Mouse (Mus musculus) MEL (cell line): ENCODE data around the gene Vps13d.

Experiments used
- CTCF ChIP-seq, 3 experiments: IDR thresholded peaks in 2 of 3; conservative IDR thresholded peaks in 1 of 3; 2 replicates each; pipeline ENCODE4 v1.5.1; 2011 to 2012; ENCODE audit warnings: low read length in 3 of 3, low read depth in 2 of 3, mild to moderate bottlenecking in 2 of 3, improper control_type of control experiment in 1 of 3, inconsistent platforms in 1 of 3, mixed read lengths in 1 of 3, moderate library complexity in 1 of 3; ENCODE audit not compliant: control insufficient read depth in 1 of 3, insufficient read depth in 1 of 3, poor library complexity in 1 of 3, severe bottlenecking in 1 of 3
- EP300 ChIP-seq, 2 experiments: IDR thresholded peaks; 2 replicates each; pipeline ENCODE4 v1.6.1; 2011; ENCODE audit warnings: improper control_type of control experiment in 2 of 2, low read length in 2 of 2, low read depth in 1 of 2, mild to moderate bottlenecking in 1 of 2
- ETS1 ChIP-seq: IDR thresholded peaks from 2 replicates; pipeline ENCODE4 v1.6.1; 2012; ENCODE audit warnings: low read depth, mild to moderate bottlenecking, inconsistent platforms, low read length, improper control_type of control experiment, moderate library complexity
- GATA1 ChIP-seq: IDR thresholded peaks from 2 replicates; pipeline ENCODE4 v1.6.1; 2011; ENCODE audit warnings: low read depth, low read length, improper control_type of control experiment
- KAT2A ChIP-seq: conservative IDR thresholded peaks from 2 replicates; pipeline ENCODE4 v1.6.1; 2012; ENCODE audit warnings: low read depth, low read length, improper control_type of control experiment, inconsistent platforms
- MAX ChIP-seq: IDR thresholded peaks from 2 replicates; pipeline ENCODE4 v1.6.1; 2011; ENCODE audit warnings: low read length, improper control_type of control experiment
- NELFE ChIP-seq: IDR thresholded peaks from 2 replicates; pipeline ENCODE4 v1.6.1; 2011; ENCODE audit warnings: low read depth, low read length, improper control_type of control experiment
- POLR2A ChIP-seq, 2 experiments: IDR thresholded peaks; 2 replicates each; pipeline ENCODE4 v1.6.1; 2011 to 2012; ENCODE audit warnings: low read length in 2 of 2, mild to moderate bottlenecking in 2 of 2, control low read depth in 1 of 2, improper control_type of control experiment in 1 of 2, low read depth in 1 of 2, moderate library complexity in 1 of 2; ENCODE audit not compliant: control insufficient read depth in 1 of 2, insufficient read depth in 1 of 2, poor library complexity in 1 of 2
- ZMIZ1 ChIP-seq: IDR thresholded peaks from 2 replicates; pipeline ENCODE4 v1.6.1; 2012; ENCODE audit warnings: low read depth, mild to moderate bottlenecking, inconsistent platforms, low read length, improper control_type of control experiment, moderate library complexity

- no peak for TF ChIP-seq CTCF (IDR thresholded peaks at IDR 0.05 in 2 of 3, conservative IDR thresholded peaks at IDR 0.05 in 1 of 3; ENCODE audit: control insufficient read depth in 1 of 3, insufficient read depth in 1 of 3, low read depth in 2 of 3, low read length in 3 of 3, poor library complexity in 1 of 3, severe bottlenecking in 1 of 3)
- peak; percentile 94 to 96 for TF ChIP-seq EP300 (IDR thresholded peaks at IDR 0.05; ENCODE audit: low read depth in 1 of 2, low read length in 2 of 2)
- peak in 1 of 2 experiments; percentile 30; a peak in 1 of 4 replicates for TF ChIP-seq POLR2A (IDR thresholded peaks at IDR 0.05; ENCODE audit: control insufficient read depth in 1 of 2, insufficient read depth in 1 of 2, low read depth in 1 of 2, low read length in 2 of 2, poor library complexity in 1 of 2)
- no peak for TF ChIP-seq KAT2A
- TF ChIP-seq GATA1: peak; percentile 84
- TF ChIP-seq ZMIZ1: no peak
- peak; percentile 72; the same call in 1 of the 2 replicates for TF ChIP-seq MAX
- no peak for TF ChIP-seq NELFE
- peak; percentile 92 for TF ChIP-seq ETS1
Observed at GRCm38 (mm10) chr4:144999903-145000382, 194.9 kb downstream of the Vps13d start.
